Mouse (Mus musculus): ENCODE data around the gene Trp53.
"Not testable (repeated sequence)": the region's sequence is repeated elsewhere in the genome, so short reads cannot be mapped to it uniquely, and the experiment has no call there.

The Trp53 gene

DNA sequence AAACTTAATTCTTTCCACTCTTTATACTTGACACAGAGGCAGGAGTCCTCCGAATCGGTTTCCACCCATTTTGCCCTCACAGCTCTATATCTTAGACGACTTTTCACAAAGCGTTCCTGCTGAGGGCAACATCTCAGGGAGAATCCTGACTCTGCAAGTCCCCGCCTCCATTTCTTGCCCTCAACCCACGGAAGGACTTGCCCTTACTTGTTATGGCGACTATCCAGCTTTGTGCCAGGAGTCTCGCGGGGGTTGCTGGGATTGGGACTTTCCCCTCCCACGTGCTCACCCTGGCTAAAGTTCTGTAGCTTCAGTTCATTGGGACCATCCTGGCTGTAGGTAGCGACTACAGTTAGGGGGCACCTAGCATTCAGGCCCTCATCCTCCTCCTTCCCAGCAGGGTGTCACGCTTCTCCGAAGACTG is at the start of gene Trp53, which contains the start of gene Wrap53:
Gene Trp53, plus strand, starts transcription at position 269 of the 424 bp plus-strand sequence.
Gene Wrap53, minus strand, starts transcription at position 165 of the 424 bp plus-strand sequence.
- DNase-seq, result peak; percentile 83

DNA sequence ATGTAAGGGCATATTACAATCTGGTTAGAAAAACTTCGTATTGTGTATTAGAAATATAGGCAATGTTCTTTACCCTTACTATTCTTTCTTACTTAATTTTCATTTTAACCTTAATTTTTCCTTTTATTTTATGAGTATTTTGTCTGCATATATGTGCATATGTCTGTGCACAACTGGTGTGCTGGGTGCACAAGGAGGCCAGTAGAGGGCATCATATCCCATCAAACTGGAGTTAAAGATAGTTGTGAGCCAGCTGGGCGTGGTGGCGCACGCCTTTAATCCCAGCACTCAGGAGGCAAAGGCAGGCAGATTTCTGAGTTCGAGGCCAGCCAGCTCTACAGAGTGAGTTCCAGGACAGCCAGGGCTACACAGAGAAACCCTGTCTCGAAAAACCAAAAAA is 49.4 kb upstream of the Trp53 start:
- not testable (repeated sequence) for DNase-seq

DNA sequence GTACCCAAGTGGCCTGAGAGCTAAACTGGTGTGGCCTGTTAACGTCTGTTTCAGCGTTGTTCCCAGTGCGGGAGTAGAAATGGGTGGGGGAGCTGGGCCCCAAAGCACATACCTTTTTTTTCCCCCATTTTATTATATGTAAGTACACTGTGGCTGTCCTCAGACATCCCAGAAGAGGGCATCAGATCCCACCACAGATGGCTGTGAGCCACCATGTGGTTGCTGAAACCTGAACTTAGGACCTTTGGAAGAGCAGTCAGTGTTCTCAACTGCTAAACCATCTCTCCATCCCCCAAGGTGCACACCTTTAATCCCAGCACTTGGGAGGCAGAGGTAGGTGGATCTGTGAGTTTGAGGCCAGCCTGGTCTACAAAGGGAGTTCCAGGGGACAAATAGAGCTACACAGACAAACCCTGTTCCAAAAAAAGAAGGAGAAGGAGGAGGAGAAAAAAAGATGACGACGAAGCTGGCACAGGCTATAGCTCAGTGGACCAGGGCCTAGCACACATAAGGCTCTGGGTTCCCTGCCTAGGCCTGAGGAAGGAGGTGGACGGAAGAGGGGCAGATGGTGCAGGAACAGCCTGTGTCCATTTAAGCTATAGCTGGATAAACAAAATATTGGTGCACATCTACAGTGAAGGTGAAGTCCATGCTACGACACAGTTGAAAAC is 47.5 kb upstream of the Trp53 start:
- DNase-seq, result no peak

DNA sequence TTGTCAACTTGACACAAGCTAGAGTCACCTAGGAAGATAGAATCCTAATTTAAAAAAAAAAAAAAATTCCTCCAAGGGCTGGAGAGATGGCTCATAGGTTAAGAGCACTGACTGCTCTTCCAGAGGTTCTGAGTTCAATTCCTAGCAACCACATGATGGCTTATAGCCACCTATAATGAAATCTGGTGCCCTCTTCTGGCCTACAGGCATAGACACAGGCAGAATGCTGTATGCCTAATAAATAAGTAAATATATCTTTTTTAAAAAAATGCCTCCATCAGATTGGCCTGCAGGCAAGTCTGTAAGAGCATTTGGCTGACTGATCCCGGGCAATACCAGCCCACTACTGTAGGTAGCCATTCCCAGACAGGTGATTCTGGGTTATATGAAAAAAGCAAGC is 45.2 kb upstream of the Trp53 start:
- DNase-seq, result no peak

DNA sequence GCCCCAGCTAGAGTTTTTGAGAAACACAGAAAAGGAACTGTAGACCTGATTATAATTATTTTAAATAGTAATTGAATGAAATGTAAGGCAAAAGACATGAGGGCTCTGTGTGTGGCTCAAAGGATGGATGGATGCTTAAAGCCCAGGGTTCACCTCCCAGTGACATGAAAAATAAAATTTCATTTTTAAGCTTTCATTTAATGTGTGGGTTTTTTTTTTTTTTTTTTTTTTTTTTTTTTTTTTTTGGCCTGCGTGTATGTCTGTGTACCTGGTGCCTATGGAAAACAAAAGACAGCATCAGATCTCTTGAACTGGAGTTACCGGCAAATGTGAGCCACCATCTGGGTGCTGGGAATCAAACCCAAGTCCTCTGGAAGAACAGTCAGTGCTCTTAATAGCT is 39.5 kb upstream of the Trp53 start:
- no peak for DNase-seq

DNA sequence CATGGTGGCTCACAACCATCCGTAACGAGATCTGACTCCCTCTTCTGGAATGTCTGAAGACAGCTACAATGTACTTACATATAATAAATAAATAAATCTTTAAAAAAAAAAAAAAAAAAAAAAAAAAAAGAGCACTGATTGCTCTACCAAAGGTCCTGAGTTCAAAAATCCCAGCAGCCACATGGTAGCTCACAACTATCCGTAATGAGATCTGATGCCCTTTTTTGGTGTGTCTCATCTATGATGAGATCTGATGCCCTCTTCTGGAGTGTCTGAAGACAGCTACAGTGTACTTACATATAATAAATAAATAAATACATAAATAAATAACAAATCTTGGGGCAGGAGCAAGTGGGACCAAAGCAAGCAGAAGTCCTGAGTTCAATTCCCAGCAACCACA is 38.4 kb upstream of the Trp53 start:
- DNase-seq, result not testable (repeated sequence)

DNA sequence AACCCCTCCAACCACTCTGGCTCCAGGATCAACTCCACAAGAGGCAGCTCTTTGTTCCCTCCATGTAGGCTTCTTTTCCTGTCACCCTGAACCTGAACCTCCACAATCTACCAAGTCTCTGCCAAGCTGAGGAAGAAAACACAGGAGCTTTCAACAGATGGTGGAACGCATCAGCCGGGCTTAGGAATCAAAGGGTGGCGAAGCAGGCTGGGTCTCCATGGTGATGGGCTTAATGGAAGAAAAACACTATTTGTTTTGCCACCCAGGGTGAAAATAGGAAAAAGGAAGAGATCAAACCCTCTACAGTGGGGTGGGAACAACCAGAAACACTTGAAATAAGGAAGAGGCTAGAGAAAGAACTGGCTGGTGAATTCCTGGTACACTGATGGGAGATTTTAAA is 36.6 kb upstream of the Trp53 start:
- DNase-seq, result no peak

DNA sequence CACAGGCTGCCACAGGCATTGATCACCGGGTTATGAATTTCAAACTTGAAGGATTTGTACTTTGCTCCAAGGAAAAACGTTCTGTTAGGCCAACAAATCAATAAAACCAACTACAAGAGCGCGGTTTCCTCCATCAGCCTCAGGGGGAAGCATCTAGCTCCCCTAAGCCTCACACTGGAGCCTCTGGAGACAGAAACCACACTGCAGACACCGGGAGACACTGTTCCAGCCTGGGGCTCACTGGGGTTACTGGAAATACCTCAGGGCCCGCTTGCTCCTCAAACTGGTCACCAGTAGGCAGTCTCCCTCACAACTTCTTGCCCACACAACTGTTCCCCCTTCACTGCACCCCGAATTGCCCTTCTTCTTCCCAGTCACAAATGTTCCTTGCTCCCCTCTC is 34.2 kb upstream of the Trp53 start:
- DNase-seq, result no peak

DNA sequence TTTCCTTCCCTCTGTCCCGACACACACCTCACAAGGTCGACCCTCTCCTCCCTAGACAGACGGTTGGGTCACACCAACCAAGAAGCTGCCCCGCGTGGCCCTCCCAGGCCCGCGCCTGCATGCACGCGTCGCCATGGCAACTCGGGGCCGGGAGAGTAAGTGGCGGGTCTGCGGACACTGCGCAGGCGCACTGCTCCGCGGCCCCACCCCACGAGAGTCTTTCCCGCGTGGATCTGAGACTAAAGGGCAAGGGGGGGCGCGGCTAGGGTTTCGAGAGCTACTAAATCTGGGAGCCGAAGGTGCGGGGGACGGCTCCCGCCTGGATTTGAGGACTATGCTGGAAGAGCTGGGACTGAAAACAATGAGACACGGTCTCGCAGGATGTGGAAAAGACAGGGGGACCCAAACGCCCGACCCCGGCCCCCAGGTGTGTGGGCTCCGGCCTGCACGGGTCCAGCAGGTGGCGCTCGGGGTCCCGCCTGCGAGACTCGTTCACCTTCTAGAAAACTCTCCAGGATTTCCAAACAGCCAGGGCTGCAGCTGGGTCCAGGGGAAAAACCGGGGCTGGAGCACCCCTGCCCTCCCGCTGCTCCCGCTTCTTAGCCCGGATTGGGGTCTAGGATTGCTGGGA is 33.6 kb upstream of the Trp53 start:
- DNase-seq, result peak; percentile 71

DNA sequence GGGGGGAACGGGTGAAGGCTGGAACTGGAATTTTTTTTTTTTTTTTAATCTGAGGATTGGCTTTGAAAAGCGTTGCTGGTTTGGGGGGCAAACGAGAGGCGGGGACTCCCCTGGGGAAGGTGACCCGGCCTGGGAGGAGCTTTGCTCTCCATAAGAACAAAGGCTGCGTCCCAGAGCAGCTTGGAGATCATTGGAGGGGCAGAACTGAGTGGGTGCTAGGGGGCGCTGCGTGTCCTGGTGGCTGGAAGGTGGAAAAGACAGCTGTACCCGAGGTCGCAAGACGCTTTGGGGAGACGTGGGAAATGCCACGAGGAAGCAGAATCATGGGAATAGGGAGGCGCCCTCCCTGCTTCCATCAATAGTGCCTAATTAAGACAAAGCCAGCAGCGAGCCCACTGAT is 33.1 kb upstream of the Trp53 start:
- peak; percentile 23 for DNase-seq

DNA sequence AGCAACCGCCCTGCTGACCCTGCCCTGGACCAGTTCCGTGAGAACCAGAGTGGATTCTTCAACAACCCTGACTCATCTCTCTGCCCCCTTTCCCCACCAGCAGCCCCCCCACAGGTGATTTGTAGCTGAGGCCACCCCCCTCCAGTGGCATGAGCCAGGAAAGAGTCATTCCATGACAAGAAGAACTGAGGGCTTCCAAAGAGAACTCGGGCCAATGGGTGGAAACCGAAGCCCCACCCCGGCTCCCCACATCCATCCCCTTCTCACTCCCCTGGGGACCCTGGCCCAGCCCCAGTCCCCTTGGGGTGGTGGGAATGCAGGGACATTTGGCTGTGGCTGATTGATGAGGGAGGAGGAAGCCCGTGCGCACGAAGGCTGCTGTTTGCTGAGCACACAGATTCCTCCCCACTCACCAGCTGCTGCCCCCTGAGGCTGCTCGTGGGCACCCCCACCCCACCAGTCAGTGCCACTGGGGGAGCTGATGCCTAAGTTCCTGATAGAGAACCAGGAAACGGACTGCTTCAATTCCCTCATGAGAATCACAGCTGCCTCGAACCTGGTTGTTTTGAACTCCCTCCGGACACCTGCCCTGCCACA is 31.0 kb upstream of the Trp53 start, which contains the start of gene Dnah2:
Gene Dnah2, minus strand, starts transcription at position 51 of the 597 bp plus-strand sequence.
- no peak for DNase-seq

DNA sequence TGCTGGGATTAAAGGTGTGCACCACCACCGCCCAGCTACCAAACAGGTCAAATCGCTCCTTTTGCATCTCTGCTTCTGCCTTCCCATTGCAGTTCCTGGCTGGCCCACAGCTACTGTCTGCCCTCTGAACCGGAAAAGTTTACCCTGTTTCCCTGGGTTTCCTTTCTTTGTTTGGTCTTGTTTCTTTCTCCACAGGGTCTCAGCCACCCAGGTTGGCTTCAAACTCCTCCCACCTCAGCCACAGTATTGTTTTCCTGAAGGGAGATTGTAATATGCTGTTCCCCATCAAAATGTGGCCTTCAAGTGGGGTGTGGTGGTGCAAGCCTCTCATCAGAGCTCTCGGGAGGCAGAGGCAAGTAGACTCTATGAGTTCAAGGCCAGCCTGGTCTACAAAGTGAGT is 28.8 kb upstream of the Trp53 start:
- DNase-seq, result no peak

DNA sequence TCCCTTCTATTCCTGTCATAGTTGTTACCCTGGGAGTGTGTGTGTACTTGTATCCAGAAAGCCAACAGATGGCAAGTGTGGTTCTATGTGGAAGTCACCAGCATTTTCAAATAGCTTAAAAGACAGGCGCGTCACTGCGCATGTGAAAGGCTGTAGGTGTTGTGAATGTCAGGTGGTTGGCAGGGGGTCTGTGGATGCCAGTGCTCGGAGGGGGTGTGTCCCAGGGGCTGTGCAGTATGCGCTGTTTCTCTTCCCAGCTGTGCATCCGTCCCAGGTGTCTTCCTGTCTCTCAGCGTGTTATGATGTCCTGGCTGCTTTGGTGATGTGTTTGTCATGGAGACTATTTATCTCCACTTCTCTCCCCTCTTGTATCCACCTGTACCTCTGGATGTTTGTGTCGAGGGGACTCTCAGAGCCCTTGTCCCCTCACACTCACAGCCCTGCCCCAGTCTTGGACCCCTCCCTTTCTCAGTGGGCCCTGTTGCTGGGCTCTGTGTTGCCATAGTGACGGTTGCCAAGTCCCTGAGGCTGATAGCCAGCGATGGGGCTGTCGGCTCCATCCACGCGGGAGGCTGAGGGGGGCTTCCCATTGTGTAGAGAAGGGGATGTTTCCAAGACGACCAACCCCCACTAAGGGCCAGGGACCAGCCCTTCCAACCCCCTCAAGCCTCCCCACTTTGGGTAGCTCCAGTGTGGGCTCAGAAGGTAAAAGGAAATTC is 27.4 kb upstream of the Trp53 start:
- DNase-seq, result no peak

DNA sequence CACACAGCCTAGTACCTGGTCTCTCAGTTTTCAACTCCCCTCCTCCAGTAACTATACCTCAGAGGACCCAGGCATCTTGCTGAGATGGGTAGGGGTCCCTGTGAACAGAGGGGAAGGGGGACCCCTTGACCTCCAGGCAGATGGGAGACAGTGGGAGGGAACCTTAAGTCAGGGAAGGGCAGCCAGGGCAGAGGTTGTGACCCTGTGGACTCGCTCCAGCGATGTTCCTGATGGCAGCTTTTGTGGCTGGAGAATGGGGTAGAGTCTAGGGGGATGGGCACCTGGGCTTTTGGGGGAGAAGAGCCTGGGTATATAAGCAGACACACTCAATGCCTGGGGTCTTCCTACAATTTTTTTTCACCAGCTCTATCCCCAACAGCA is 26.8 kb upstream of the Trp53 start:
- no peak for DNase-seq

DNA sequence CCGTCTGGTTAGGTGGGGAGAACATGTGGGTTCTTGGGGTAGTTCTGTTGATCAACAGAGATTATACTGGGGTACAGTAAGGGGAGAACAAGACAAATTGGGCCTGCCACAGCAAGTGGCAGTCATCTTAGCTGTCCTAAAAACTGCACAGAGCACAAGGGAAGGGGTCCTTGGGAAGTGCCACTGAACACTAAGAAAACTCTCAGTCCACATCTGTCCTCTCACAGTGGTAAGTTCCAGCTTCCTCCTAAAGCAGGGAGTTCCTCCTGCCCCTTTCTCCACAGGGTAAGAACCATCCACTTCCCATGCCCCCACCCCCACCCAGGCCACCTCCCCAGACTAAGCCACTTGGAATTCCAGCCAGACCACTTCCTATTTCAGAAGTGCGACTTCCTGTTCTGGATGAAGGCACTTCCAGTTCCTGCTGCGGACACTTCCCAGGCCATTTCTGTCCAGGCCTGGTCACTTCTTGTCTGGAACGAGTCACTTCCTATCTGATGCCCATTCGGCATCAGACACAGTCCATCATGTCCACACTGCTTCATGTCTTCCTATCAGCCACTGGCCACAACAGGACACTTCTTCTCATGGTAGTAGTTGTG is 25.5 kb upstream of the Trp53 start:
- no peak for DNase-seq

DNA sequence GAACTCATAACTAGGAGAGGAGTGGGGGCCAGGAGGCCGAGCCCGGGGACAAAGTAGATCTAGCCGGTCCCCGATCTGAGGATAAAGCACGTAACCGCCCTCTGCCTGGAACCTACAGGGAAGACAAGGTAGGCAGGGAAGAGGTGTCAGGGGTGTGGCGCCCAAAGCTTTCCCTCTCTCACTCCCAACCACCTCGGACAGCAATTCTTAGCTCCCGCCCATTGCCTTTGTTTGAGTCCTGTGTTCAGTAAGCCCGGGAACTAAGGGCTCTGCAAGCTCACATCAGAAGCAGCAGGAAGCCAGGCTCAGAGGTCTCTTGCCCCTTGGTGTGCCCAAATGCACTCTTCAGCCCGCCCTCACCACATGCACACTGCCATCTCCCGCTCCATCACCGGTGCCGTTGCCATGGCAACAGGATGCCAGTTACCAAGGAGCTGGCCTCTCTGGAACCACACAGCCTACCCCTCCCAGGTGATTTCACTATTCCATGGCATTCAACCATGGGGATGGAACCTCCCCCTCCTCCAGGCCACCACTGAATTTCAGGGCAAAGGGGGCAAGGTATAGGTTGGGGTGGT is 22.7 kb upstream of the Trp53 start:
- DNase-seq, result no peak

DNA sequence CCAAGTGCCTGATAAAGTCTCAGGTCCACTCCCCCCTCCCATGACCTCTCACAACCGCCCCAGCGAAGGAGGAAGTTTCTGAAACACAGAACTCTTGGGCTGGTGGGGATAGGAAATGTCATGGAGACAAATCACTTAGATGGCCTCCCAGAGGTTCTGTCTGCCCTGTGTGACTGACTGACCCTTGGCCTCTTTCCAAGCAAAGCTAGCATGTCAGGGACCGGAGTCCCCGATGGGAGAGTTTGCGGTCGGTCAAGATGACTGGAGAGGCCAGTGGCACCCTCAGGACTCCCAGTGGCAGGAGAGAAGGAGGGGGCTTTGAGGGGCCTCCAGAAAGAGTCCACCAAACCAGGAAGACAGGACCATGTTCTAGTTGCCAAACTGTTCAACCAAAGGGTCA is 21.4 kb upstream of the Trp53 start:
- no peak for DNase-seq

DNA sequence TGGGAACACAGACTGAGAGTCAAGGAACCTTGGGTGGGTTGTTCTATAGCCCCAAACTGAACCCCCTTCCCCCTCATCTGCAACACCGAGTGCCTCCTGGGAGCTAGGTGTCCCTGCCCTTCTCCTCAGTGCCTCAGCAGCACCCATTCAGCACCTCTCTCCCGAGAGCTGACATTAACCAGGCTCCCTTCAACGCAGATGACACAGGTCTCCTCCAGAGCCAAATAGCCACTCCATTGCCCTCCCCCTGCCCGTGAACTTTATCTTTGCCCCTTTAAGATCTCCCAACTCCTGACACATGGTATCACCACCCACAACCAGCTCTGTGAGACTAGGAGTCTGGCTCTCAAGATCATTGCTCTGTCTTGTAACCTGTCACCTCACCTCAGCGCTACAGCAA is 21.0 kb upstream of the Trp53 start:
- no peak for DNase-seq

DNA sequence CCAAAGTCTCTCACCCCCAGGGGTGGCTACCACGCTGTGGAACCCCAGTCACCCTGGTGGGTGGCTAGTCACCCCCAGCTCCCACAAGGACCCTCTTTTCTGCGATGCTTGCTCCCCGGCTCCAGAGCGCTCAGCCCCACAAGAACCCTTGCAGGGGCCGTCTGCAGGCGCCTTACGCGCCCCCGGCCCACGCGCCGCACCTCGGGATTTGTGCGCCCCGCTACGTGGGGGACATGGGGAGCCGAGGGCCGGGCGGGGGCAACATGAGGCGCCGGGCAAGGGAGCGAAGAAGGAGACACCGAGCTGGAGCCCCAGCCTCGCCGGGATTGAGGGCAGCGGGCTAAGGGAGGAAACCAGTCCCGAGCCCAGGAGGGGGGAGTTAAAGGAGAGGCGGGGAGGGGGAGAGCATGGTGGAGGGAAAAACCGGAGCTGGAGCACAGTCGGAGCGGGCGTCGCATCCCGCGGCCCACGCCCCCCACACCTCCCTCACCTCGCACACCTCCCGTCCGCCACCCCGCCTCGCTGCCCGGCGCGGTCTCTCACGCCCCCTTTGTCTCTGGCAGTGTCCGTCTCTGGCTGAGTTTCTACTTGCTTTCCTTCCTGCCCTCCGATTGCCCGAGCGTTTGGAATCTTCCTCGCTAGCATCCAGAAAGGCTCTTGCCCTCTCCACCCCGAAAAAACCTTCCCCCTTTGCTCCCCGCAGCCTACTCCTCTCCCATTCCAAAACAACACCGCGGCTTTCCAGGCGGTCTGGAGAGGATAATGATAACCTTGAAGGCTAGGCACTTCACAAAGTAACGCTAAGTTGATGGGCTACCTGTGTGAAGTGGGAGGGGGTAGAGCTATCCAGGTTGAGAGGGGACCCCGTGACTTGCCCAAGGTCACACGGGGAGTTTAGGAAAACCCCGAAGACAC is 20.1 kb upstream of the Trp53 start, which contains the start of gene Efnb3:
Gene Efnb3, minus strand, starts transcription at position 355 of the 915 bp plus-strand sequence.
- no peak for DNase-seq

DNA sequence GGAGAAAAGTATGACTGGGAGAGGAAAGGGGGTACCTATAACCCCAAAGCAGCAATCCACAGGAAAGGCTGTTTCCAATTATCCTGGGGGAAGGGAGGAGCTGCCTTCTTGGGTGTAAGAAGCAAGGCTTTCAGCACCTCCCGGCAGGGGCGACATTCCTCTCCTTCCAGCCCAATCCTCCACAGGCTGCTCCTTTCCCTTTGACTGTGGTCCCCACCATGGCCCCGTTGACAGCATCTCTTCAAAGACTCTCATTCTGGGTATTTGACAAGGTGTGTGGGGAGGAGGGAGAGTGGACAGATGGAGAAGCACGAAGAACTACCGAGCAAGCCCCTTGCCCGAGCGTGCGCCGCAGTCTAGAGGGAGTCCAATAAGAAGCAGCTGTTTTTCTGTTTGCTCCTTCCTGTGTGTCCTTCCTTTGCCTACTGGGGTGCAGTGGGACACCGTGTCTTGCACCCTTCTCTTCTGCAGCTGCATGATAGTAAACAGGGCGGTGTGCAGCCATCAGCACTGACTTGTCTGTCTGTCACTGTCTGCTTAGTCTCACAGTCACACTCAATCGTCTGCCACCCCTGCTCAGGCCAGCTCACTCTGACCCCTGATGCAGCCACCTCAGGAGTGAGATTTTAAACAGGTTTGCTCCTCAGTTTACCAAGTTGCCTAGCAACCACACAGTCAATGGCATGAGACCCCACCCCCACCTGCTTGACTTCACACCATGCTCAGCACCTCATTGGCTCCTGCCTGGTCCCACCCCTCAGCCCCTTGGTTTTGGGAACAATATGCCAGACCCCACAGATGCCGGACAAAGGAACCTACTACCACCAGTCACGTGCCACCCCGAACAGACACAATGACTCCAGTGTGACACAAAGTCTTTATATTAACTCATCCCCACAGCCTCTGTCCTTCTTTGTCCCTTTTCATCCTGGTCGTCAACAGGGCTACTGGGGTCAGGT is 19.0 kb upstream of the Trp53 start:
- DNase-seq, result no peak
